Mouse (Mus musculus): ENCODE results near the gene Gm49601. TPM values are rescaled to one million over a fixed set of nuclear protein-coding genes. Genes with fewer than 3 reads are reported as not detected.

Gm49601 gene
- total and polyA plus RNA-seq, 3 experiments, result 1.4 TPM; not detected in 2

DNA sequence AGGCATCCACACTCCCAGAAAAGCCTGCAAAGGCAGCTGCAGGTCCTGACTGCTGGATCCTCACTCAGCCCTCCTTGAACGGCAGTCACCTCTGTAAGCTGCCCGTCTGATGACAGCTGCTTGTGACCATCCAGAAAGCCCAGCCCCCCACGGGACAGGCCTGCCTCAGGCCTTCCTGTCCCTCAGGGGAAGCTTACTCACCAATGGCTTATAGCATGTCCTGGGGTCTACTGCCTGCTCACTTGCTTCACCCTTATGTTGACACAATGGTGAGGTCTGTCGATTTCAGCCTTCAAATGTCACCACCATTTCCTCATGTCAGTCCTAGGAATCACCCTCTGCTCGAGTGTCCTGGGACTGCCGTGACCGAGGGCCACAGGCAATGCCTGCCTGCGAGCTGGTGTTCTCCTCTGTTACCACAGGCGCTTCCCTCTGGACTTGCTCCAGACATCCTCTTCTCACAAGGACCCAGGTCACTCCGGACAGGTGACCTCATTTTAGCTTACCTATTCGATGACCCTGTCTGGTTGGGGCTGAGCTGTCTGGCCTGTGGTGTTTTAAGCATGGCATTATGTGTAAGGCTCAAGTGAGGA lies 17.3 kb upstream of the Gm49601 start:
- Histone ChIP-seq H3K9ac (ENCODE audit: insufficient read depth, low read depth) (no peak overlapping the region), H3K4me3 (replicated peaks in 1 of 3; ENCODE audit: low read depth in 2 of 3, low read length in 2 of 3, poor library complexity in 1 of 3) (no peak overlapping the region), H3K27ac (ENCODE audit: insufficient read depth, low read depth) (no peak overlapping the region), H3K4me1 (ENCODE audit: control insufficient read depth in 1 of 2, insufficient read depth in 2 of 2) (no peaks in the 10 kb centered on the region), H3K36me3 (replicated peaks in 1 of 2; ENCODE audit: control insufficient read depth in 1 of 2, insufficient read depth in 1 of 2, low read length in 1 of 2) (no peaks in the 10 kb centered on the region), H3K27me3 (replicated peaks) (peaks cover 56% of the 10 kb centered on the region), H3K79me2 (replicated peaks; ENCODE audit: control insufficient read depth, extremely low read depth, insufficient read depth, poor library complexity, severe bottlenecking) (no peaks in the 10 kb centered on the region), H3K9me3 (replicated peaks; ENCODE audit: low read length) (peaks cover 5% of the 10 kb centered on the region), H3K4me2 (ENCODE audit: insufficient read depth, low read depth, poor library complexity, severe bottlenecking) (no peak overlapping the region)
- dilution Hi-C loops (cut with MboI; ENCODE audit: extremely low pct_ligation_motif_present, extremely low pct_unique_long_range_greater_than_20kb, low sequenced_read_pairs) (no loop called here), in situ Hi-C loops (cut with MboI; ENCODE audit: low pct_ligation_motif_present, low pct_unique_long_range_greater_than_20kb, low sequenced_read_pairs) (no loop called here)
- TF ChIP-seq MEF2A (IDR thresholded peaks at IDR 0.05; ENCODE audit: borderline replicate concordance, low read depth, low read length), result no peak
- no peak for DNase-seq (ENCODE audit: extremely low read depth)

DNA sequence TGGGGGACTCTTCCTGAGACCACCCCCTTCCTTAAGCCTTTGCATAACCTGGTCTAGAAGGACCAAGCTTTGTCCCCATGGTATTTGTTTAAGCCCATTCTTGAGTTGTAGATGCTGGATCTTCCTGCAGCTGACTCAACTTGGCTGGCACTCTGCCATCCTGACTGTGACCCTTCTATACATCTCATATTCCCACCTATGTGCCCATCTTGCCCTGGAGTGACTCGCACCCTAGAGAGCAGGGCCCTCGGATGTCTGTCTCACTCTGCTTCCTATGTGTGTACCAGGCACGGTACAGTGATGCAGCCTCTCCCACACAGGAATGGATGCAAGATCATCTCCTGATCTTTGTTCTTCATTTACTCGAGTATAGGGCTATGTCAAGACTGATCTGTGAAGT lies 16.7 kb upstream of the Gm49601 start:
- no peaks in the 10 kb centered on the region for H3K4me1 ChIP-seq (ENCODE audit: control insufficient read depth in 1 of 2, insufficient read depth in 2 of 2)
- H3K36me3 ChIP-seq (replicated peaks in 1 of 2; ENCODE audit: control insufficient read depth in 1 of 2, insufficient read depth in 1 of 2, low read length in 1 of 2), result no peaks in the 10 kb centered on the region
- no peak overlapping the region for H3K27ac ChIP-seq (ENCODE audit: insufficient read depth, low read depth)
- no peak overlapping the region for H3K4me3 ChIP-seq (replicated peaks in 1 of 3; ENCODE audit: low read depth in 2 of 3, low read length in 2 of 3, poor library complexity in 1 of 3)
- H3K4me2 ChIP-seq (ENCODE audit: insufficient read depth, low read depth, poor library complexity, severe bottlenecking), result no peak overlapping the region
- no peak overlapping the region for H3K9ac ChIP-seq (ENCODE audit: insufficient read depth, low read depth)
- in situ Hi-C loops (cut with MboI; ENCODE audit: low pct_ligation_motif_present, low pct_unique_long_range_greater_than_20kb, low sequenced_read_pairs), result no loop called here
- dilution Hi-C loops (cut with MboI; ENCODE audit: extremely low pct_ligation_motif_present, extremely low pct_unique_long_range_greater_than_20kb, low sequenced_read_pairs), result no loop called here
- TF ChIP-seq KAT2A (IDR thresholded peaks at IDR 0.05; ENCODE audit: insufficient replicate concordance, low read length), result no peak
- no peak for TF ChIP-seq MEF2A (IDR thresholded peaks at IDR 0.05; ENCODE audit: borderline replicate concordance, low read depth, low read length)
- no peak for TF ChIP-seq UBTF (IDR thresholded peaks at IDR 0.05; ENCODE audit: low read depth, low read length)
- no peak for TF ChIP-seq NRF1 (IDR thresholded peaks at IDR 0.05; ENCODE audit: low read depth, low read length)
- no peak for TF ChIP-seq MXI1 (IDR thresholded peaks at IDR 0.05; ENCODE audit: low read depth, low read length)
- no peak for TF ChIP-seq RAD21 (IDR thresholded peaks at IDR 0.05; ENCODE audit: low read depth, low read length)
- no peak for TF ChIP-seq ZC3H11A (IDR thresholded peaks at IDR 0.05; ENCODE audit: low read depth, low read length)
- TF ChIP-seq GABPA (IDR thresholded peaks at IDR 0.05; ENCODE audit: insufficient replicate concordance, low read depth, low read length), result no peak
- no peak for TF ChIP-seq USF1 (IDR thresholded peaks at IDR 0.05; ENCODE audit: low read depth, low read length)
- TF ChIP-seq ZKSCAN1 (IDR thresholded peaks at IDR 0.05; ENCODE audit: borderline replicate concordance, low read depth, low read length), result no peak
- TF ChIP-seq HCFC1 (IDR thresholded peaks at IDR 0.05; ENCODE audit: low read depth, low read length), result no peak
- TF ChIP-seq ETS1 (conservative IDR thresholded peaks at IDR 0.05; ENCODE audit: low read depth, low read length), result no peak
- TF ChIP-seq MYC (IDR thresholded peaks at IDR 0.05; ENCODE audit: low read depth, low read length), result no peak
- no peak for TF ChIP-seq SIN3A (IDR thresholded peaks at IDR 0.05; ENCODE audit: low read length)
- TF ChIP-seq SMC3 (IDR thresholded peaks at IDR 0.05; ENCODE audit: low read depth, low read length), result no peak
- TF ChIP-seq EP300 (IDR thresholded peaks at IDR 0.05; ENCODE audit: low read length), result no peak
- no peak for TF ChIP-seq MAX (IDR thresholded peaks at IDR 0.05; ENCODE audit: low read length)
- no peak for TF ChIP-seq NELFE (IDR thresholded peaks at IDR 0.05; ENCODE audit: low read depth, low read length)
- no peak for TF ChIP-seq USF2 (conservative IDR thresholded peaks at IDR 0.05; ENCODE audit: low read depth, low read length)
- TF ChIP-seq ELF1 (IDR thresholded peaks at IDR 0.05; ENCODE audit: low read depth, low read length), result no peak
- H3K27me3 ChIP-seq (replicated peaks), result peaks cover 56% of the 10 kb centered on the region
- no peaks in the 10 kb centered on the region for H3K9me3 ChIP-seq (replicated peaks; ENCODE audit: low read length)
- no peak for DNase-seq (ENCODE audit: extremely low read depth)
- H3K79me2 ChIP-seq (replicated peaks; ENCODE audit: control insufficient read depth, extremely low read depth, insufficient read depth, poor library complexity, severe bottlenecking), result no peaks in the 10 kb centered on the region

Measured in CH12.LX (cell line).